Mouse (Mus musculus) E14TG2a.4 (cell line): ENCODE results near the gene Usp24.

Experiments used
- CTCF ChIP-seq: conservative IDR thresholded peaks from 2 replicates; pipeline ENCODE4 v1.5.1; 2014; ENCODE audit warnings: low read length
- NANOG ChIP-seq: IDR thresholded peaks from 2 replicates; pipeline ENCODE4 v1.6.1; 2014; ENCODE audit warnings: borderline replicate concordance, low read length, mixed read lengths
- POU5F1 ChIP-seq: IDR thresholded peaks from 2 replicates; pipeline ENCODE4 v1.6.1; 2014; ENCODE audit warnings: low read length, borderline replicate concordance

GRCm38 (mm10) chr4:106452401-106452800 lies 136.4 kb downstream of the Usp24 start:
- TF ChIP-seq CTCF, result no peak
- TF ChIP-seq POU5F1, result no peak
- no peak for TF ChIP-seq NANOG
